Mouse (Mus musculus) gastrocnemius, adult 18-20 months (tissue): Measurements from ENCODE around the gene Tomm40l. TPM values are rescaled to one million over a fixed set of nuclear protein-coding genes. Genes with fewer than 3 reads are reported as not detected.
"Not testable (repeated sequence)": the region's sequence is repeated elsewhere in the genome, so short reads cannot be mapped to it uniquely, and the experiment has no call there.

Source experiments
- DNase-seq: peaks from one replicate; pipeline ENCODE4 v3.0.0; 2021; ENCODE audit warnings: low spot score
- total RNA-seq, 2 experiments: library from RNA; stranded (reverse); gene quantifications; 2 replicates each; pipeline ENCODE4 v1.2.3; 2021

Gene Tomm40l
- total RNA-seq, 2 experiments from 2014 or later = 47.6 to 51.7 TPM

DNA sequence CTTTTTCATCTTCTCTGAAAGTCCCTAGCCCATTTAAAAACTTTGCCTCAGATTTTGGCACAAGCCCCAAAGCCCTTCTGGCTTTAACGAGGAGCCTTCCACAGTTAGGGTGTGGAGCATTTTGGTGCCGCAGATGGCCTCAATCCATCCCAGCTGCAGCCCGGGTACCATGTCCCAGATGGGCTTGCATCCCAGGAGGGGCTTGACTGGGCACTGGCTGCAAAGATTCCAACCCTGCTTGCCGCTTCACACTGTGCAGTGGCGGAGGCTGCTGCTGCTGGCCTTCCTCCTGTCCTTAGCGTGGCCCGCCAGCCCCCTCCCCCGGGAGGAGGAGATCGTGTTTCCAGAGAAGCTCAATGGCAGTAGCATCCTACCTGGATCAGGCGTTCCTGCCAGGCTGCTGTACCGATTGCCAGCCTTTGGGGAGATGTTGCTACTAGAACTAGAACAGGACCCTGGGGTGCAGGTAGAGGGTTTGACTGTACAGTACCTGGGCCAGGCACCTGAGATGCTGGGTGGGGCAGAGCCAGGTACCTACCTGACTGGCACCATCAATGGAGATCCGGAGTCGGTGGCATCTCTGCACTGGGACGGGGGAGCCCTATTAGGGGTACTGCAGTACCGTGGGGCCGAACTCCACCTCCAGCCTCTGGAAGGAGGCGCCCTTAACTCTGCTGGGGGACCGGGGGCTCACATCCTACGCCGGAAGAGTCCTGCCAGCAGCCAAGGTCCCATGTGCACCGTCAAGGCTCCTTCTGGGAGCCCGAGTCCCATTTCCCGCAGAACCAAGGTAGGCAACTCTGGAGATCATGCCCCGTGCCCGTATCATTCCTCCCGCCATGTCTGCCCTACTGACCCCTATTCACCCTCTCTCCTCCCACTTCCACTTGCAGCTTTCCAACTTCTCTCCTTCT lies 28.6 kb upstream of the Tomm40l start, which contains the start of gene Ndufs2:
Gene Ndufs2, minus strand, starts transcription at position 709 of the 914 bp plus-strand sequence.
- DNase-seq = no peak

DNA sequence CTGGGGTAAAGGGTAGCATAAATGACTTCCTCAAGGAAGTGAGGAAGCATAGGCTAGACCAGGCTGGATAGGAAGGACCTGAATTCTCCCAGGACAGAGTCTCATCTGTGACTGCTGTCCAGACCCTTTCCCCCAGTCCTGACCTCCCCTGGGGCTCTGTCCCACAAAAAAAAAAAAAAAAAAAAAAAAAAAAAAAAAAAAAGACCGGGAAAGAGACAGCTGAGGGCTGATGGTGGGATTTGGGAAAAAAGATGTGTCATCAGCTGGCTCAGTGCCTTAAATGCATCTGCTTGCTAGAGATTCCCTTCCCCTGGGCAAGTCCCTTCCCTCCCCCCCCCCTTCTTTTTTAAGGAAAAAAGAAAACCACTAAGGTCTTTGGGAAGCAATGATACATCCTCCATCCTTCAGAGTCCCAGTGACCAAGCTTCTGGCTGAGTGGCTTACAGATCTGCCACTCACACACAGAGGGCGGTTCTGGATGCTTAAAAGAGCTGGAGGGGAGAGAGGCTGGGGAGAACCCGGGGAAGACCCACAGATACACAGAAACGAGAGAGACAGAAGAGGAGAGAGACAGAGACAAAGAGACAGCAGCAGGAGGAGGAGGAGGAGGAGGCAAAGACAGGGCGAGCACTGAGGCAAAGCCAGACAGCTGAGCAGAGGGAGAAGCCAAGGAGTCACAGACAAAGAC lies 27.7 kb upstream of the Tomm40l start, which contains the start of gene Adamts4:
Gene Adamts4, plus strand, starts transcription at position 509 of the 688 bp plus-strand sequence.
- no peak for DNase-seq

DNA sequence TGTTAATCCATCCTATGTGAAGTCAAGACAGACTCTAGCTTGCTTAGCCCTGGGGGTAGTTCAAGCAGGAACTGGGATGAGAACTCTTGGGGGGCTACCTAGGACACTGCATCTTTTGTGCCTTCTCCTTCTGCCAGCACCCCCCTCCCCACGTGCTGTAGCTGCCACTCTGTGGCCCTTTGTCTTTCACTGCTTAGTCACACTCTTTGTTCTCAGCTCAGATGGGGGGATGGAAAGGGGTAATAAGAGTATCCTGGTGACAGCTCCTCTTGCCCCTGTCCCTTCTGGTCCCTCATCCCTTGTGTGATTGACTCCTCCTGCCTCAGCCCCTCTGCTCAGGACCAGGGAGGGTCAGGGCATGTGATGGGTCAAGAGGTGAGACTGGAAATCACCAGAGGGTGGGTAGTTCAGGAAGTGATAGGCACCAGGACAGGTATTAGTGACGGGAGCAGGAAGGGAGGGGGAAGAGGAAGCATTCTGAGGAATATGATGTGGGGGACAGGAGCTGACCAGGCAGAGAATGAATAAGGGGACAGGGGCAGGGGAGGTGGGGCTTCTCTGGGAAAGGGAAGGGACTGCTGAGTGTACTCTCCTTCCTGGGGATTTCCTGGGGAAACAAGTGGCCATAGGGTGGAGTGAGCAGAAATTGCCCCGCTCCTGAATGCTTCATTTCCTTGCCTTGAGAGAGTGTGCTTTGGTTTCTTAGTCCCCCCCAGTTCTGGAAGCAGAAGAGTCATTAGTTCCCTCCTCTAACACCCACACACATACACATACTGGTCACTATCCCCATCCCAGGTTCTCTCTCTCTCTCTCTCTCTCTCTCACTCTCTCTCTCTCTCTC lies 26.3 kb upstream of the Tomm40l start:
- DNase-seq = no peak

DNA sequence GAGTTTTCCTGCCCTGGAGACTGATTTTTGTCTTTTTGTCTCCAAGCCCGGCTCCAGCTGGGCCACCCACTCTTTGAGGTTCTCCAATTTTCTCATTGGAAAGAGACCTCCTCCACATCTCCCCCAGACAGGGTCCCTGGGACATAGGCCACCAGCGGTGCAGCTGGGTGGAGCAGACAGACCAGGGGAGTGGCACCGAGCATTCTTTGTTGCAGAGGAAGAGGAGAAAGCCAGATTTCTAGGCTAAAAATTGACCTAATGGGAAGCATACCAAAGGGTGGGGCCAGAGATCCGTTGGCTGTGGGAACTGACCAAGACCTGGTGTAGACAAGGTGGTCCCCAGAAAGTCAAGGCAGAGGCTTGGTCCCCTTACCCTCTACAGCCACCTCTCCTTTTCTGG lies 25.6 kb upstream of the Tomm40l start:
- no peak for DNase-seq

DNA sequence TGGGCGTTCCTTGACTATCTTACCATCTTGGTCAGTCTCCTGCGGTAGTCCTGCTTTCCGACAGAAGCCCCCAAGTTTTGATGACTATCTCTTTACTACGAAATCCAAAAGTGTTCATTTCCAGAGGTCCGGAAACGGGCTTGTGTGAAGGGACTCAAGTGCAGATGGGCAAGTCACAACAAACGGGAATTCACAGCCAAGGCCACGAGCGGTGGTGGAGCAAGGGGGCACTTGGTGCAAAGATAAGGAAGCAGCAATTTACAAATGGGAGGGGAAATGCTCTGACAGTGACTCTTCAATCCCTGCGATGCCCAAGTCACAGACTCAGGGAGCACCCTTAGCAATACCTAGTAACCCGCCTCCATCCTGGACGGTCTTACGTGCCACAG lies 25.1 kb upstream of the Tomm40l start:
- no peak for DNase-seq

DNA sequence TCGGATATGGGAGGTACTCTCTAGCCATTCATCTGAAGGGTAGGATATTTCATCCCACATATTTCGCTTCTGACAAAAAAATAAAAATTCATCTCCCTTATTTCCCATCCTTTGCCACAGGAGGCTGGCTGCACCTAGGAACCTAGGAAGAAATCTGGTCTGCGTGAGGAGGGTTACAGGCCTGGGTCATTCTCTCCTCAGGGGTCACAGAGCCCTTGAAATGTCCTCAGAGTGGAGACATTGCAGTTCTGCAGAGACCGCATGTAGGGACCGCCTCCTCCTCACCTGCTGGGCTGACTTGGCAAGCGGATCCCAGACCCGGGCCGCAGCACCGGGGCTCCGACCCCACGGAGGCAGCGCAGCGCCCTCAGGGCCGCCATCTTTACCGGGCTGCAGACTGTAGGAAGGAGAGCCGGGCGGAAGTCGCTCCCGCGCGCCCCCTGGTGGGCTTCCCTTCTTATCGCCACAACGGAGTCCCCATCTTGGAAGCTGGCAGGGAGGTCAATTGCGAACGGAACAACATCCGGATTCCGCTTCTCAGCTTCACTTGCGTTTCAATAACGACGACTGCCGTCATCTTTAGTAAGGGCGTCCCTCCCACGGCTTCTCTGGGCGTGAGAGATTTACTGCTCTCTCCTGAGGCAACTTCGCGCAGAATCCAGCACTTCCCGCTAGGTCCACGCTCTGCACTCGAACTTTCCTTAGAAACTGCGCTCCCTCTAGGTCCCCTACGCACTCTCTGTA lies 24.6 kb upstream of the Tomm40l start:
- peak; percentile 98 for DNase-seq

DNA sequence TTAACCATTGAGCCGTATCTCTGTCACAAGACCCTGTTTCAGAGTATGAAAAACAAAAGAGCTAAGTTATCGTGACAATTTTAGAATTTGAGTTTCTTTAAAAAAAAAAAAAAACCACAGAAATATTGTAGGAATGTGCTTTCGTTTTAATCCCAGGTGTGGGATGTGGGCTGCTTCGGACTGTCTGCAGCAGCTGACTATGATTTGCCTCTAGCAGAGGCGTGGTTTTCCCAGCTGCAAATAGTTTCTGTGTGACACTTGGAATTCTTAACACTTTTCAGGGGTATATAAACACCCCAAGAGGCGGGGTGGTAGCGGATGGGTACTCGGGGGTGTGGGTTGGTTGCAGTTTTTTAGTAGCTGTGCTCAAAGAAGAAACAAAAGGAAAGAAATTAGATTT lies 23.0 kb upstream of the Tomm40l start:
- no peak for DNase-seq

DNA sequence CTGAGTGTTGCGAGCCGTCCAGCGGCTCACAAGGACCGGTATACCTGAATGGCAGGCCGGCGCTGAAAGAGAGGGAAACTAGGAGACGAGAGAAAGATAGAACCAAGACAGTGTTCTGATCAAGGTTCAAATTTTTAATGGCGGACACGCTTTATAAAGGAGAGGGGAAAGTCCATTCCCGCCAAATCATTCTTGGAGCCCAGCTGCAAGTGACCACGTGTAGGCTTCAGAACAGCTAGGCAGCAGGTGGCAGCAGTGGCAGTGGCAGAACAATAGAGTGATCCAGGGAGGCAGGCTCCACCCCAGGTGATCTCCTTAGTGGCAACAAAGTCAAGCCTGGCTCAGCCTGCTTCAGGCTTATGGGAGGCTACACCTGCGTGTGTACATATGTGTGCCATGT lies 19.6 kb upstream of the Tomm40l start:
- not testable (repeated sequence) for DNase-seq

DNA sequence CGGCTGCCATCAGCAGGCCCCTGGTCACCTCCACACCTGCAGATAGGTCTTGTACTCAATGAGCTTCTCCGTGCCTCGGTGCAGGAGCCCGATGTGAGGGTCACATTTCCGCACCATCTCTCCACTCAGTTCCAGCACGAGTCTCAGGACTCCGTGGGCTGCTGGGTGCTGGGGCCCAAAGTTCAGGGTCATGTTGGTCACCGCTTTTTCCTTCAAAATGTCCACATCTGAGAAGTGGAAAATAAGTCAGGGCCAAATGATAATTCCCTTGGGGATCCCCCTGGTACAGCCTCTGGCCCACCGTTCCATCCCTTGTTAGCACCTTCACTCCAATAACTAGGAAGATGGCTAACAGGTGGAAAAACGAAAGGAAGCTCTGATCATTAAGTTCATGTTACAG lies 18.6 kb upstream of the Tomm40l start:
- DNase-seq = no peak

DNA sequence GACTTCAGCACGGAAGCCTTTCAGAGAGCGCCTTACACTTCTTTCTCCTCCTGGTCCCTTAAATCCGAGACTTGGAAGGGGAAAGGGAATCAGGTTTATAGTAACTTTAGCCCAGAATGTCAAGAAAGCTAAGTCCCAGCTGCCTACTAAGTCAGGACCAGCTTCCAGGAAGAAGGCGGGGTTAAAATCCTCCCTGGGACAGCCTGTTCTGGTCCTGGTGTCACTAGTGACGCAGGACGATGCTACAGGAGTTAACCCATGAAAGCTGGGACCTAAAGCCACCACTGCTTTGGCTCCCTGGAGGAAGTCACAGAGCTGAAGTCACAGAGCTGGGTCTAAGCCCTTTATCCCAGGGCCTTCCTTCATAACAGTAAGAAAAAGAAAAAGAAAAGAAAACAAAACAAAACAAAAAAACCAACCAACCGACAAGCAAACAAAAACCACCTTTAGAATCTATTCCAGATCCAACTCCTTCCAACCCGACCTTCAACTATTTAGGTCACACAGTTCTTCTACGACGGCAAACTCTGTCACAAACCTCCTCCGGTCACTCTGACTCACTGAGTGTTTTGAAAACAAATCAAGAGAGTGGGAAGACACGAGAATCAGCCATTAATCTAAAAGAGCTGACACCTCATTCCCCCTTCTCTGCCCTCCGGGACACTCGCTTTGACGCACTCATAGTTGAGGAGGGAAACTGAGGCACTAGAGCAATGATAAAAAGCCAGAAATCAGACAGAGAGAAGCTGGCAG lies 17.9 kb upstream of the Tomm40l start:
- peak; percentile 89 for DNase-seq

DNA sequence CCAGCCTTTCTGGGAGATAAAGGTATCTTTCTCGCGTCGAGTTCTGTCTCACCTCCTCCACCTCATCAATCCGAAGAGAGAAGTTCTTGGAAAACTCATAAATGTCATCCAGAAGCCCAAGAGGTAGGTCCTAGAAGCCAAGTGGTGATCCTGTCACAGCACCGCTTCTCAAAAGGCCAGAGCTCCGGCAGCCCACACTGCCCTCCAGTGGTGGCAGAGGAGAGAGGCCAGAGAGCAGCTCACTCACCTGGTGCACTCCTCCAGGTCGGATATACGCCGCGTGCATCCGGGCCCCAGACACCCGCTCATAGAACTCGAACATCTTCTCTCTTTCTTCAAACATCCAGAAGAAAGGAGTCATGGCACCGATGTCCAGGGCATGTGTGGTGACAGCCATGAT lies 16.1 kb upstream of the Tomm40l start:
- DNase-seq = peak; percentile 72

DNA sequence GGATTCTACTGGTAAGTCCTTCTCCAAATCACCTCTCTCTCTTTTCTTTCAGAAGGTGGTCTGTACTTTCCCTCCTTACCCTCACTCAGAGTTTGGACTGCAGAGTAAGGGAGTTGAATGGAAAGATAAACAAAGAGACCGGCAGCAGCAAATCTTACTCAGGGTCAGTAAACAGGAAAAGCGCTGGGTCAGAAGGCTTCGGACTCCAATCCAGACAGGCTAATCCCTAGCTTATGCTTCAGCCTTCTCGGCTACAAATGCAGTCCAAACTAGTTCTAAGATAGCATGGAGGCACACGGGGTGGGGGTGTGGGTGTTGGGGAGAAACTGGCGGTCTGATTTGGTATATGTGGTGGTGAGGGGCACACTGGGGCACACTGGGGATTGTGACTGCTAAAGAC lies 15.1 kb upstream of the Tomm40l start:
- no peak for DNase-seq

DNA sequence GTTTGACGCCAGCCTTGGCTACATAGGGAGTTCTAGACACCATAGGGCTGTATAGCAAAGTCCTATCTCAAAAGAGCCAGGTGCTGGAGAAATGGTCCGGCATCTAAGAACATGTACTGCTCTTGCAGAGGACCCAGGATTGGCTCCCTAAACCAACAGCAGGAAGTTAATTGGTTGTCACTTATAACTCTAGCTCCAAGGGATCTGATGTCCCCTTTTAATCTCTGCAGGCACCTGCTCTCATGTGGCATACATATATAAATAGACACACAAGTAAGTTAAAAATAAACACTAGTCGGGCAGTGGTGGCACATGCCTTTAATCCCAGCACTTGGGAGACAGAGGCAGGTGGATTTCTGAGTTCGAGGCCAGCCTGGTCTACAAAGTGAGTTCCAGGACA lies 13.5 kb upstream of the Tomm40l start:
- DNase-seq = no peak

DNA sequence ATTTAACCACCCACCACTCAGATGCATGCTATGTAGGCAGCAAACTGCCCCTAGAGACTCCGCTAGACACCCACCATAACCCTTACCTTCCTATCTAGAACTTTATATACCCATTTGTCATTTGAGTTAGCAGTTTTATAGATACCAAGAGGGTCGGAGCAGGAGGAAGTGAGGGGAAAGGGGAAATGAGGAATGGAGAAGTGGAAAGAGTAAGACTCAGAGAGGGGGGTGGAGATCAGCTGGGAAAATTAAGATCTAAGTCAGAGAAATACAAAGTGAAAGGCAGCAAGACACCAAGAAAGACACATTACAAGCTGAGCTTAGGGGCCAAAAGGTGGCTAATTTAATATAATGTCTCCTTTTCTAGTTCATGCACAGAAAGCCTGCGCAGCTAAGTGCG lies 12.2 kb upstream of the Tomm40l start:
- no peak for DNase-seq

DNA sequence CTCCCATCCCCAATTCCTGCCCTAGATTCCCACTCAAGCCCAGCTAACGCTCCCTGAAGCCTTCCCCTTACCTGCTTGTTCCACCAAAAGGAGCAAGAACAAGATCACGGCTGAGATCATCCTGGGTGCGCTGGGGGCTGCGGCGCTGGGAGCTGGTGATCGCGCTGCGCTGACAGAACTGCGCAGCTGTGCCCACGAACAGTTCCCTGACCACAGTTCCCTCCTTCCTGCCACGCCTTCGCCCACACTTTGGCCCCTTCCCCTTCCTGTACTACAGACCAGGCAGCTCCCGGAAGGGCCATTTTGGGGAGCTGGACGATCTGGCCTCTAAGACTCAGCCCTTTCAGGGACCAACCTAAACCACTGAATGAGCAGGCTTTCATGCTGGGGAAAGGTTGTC lies 11.8 kb upstream of the Tomm40l start, which contains the start of gene Fcer1g:
Gene Fcer1g, minus strand, starts transcription at position 240 of the 400 bp plus-strand sequence.
- DNase-seq = no peak

DNA sequence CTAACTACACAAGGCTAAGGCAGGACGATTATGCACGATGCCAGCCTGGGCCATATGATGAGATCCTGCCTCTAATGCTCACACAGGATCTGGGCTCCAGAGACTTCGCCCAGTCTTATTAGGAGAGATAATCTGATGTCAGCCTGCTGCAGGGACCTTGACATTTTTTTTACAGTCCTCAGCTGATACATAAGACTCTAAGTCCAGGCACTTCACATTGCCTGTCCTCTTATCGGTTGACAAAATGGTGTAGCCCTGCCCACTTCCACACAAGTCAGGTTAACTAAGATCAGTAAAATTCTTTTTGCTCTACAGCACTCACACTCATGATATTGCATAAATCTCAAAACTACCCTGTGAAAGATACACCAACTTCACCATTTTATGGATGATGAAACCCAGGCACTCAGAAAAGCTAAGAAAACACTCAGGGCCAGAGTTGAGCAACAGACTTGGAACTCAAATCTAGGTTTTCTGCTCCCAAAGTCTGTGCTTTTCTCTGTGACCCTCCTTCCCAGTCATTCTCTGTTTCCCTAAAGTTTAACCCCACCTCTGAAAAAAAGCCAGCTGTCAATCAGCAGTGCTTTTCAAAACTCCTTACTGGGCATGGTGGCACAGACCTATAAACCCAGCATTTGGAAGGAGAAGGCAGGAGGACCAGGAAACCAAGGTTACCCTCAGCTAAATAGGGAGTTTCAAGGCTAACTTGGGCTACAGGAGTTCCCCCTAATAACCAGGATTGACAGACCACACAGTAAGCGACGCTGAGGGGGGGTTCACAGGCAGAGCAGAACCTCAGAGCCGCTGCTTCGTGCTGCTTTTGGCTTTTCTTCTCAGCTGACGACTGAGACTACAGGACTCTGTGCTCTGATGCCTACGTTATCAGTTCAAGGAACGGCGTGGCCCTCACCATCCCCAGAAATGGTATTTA lies 10.8 kb upstream of the Tomm40l start:
- no peak for DNase-seq

DNA sequence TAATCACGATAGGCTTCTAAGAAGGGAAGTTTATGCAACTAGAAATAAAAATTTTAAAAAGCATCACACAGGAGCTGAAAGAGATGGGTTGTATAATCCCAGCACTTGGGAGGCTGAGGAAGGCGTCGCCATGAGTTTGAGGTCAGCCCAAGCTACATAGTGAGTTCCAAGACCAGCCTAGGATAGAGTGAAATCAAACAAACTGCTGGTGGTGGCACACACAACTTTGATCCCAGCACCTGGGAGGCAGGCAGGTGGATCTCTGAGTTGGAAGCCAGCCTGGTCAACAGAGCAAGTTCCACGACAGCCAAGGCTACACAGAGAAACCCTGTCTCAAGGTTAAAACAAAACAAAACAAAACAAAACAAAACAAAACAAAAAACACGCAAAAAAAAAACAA lies 10.0 kb upstream of the Tomm40l start:
- DNase-seq = no peak

DNA sequence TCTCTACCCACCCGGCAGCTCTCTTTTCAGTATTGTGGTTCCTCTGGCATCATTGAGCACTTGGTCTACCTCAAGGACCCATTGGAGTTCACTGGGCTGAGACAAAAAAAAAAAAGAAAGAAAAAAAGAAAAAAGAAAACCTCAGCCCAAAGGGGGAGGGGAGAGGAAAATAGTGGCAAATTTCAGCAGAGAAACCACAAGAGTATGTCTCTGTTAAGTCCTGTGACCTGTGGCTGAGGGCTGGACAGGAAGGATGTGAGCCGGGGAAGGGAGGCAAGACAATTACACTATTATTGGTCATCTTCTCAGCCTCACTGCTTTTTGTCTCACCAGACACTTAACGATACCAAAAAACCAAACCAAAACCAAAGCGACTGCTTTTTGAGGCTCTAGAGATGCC lies 9.5 kb upstream of the Tomm40l start:
- no peak for DNase-seq

DNA sequence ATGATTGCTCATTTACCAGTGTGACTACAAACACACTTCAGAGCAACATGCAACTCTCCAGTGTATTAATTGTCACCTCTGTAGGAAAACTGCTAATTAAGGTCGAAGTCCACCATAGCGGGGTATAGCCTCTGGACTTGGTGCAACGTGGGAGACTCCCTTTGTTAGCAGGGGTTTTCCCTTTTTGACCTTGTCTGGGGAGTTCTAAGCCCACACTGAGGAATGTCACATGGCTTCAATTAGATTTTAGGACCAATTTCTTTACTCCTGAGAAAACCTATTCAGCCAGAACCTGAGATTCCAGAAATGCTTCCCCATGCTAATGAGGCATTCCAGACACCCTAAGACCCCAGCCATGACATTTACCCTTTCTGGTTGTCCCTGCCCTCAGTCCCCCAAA lies 7.9 kb upstream of the Tomm40l start:
- no peak for DNase-seq
